Mouse (Mus musculus) kidney, embryonic 15.5 days (tissue): ENCODE results near the gene Col15a1. TPM values are rescaled to one million over a fixed set of nuclear protein-coding genes. Genes with fewer than 3 reads are reported as not detected.

ENCODE experiments used
- ATAC-seq: fragments of 200-750 bp; cut with Nextera tagmentation; replicated peaks from 2 replicates; pipeline ENCODE4 v1.8.0; 2017; ENCODE audit warnings: moderate TSS enrichment; ENCODE audit not compliant: low FRiP score
- H3K27ac ChIP-seq: fragments of 300-500 bp; sonication (generic); 2 replicates; pipeline ENCODE4 v1.5.1; 2015; ENCODE audit warnings: mild to moderate bottlenecking, inconsistent platforms
- H3K27me3 ChIP-seq: fragments of 300-500 bp; sonication (generic); 2 replicates; pipeline ENCODE4 v1.6.1; 2015; ENCODE audit warnings: inconsistent platforms
- H3K36me3 ChIP-seq: fragments of 300-500 bp; sonication (generic); 2 replicates; pipeline ENCODE4 v1.6.1; 2015; ENCODE audit warnings: inconsistent platforms
- H3K4me1 ChIP-seq: fragments of 300-500 bp; sonication (generic); 2 replicates; pipeline ENCODE4 v1.6.1; 2015; ENCODE audit warnings: inconsistent platforms
- H3K4me2 ChIP-seq: fragments of 300-500 bp; sonication (generic); 2 replicates; pipeline ENCODE4 v1.6.1; 2015; ENCODE audit warnings: moderate library complexity, mild to moderate bottlenecking, inconsistent platforms
- H3K4me3 ChIP-seq: fragments of 300-500 bp; sonication (generic); replicated peaks from 2 replicates; pipeline ENCODE4 v1.5.1; 2015; ENCODE audit warnings: mild to moderate bottlenecking, inconsistent platforms
- H3K9ac ChIP-seq: fragments of 300-500 bp; sonication (generic); 2 replicates; pipeline ENCODE4 v1.6.1; 2015; ENCODE audit warnings: mild to moderate bottlenecking, inconsistent platforms
- H3K9me3 ChIP-seq: fragments of 300-500 bp; sonication (generic); replicated peaks from 2 replicates; pipeline ENCODE4 v1.6.1; 2016; ENCODE audit warnings: inconsistent platforms
- WGBS: fragments of 180-500 bp; shearing (Covaris S2); methylation state at CpG from one replicate; pipeline ENCODE4 v1.1.7; 2015; ENCODE audit warnings: mixed read lengths; 5-methylcytosine and 5-hydroxymethylcytosine counted together
- polyA plus RNA-seq: library from polyadenylated mRNA; unstranded; fragments of >200 nt; fragmentation: Nextera tagmentation; extraction: Ambion mirVana; gene quantifications from 2 replicates; pipeline ENCODE4 v1.2.1, GENCODE M21; 2015

The Col15a1 gene
- polyA plus RNA-seq, 1 experiment from 2014 or later: 24.0 TPM

- Histone ChIP-seq H3K4me3 (no peak overlapping the region), H3K9me3 (no peaks in the 10 kb centered on the region), H3K9ac (no peak overlapping the region), H3K27ac (no peak overlapping the region), H3K27me3 (no peaks in the 10 kb centered on the region), H3K4me1 (peaks cover 18% of the 10 kb centered on the region), H3K36me3 (no peaks in the 10 kb centered on the region; the same call in 1 of the 2 replicates), H3K4me2 (no peak overlapping the region)
- whole genome bisulfite sequencing: 87% methylated on average over 6 of the region's 6 CpGs
- ATAC-seq: no peak
Measured at GRCm38 (mm10) chr4:47249193-47249592, 41.2 kb downstream of the Col15a1 start.

- H3K27me3 ChIP-seq: no peaks in the 10 kb centered on the region
- no peak overlapping the region for H3K4me2 ChIP-seq
- H3K9me3 ChIP-seq: no peaks in the 10 kb centered on the region
- no peak overlapping the region for H3K27ac ChIP-seq
- no peak overlapping the region for H3K4me3 ChIP-seq
- H3K36me3 ChIP-seq: no peaks in the 10 kb centered on the region; the same call in 1 of the 2 replicates
- H3K9ac ChIP-seq: no peak overlapping the region
- 41% methylated on average over 5 of the region's 5 CpGs for WGBS
- peaks cover 13% of the 10 kb centered on the region for H3K4me1 ChIP-seq
- peak; percentile 64; the same call in 1 of the 2 replicates for ATAC-seq
Measured at GRCm38 (mm10) chr4:47251069-47251468, 43.1 kb downstream of the Col15a1 start.

GRCm38 (mm10) chr4:47251693-47252435 is 43.9 kb downstream of the Col15a1 start:
- H3K27me3 ChIP-seq: no peaks in the 10 kb centered on the region
- 83% methylated on average over 11 of the region's 11 CpGs for WGBS
- no peaks in the 10 kb centered on the region for H3K9me3 ChIP-seq
- no peak overlapping the region for H3K27ac ChIP-seq
- no peaks in the 10 kb centered on the region; the same call in 1 of the 2 replicates for H3K36me3 ChIP-seq
- peaks cover 12% of the 10 kb centered on the region for H3K4me1 ChIP-seq
- H3K4me2 ChIP-seq: no peak overlapping the region
- no peak overlapping the region for H3K9ac ChIP-seq
- ATAC-seq: no peak
- no peak overlapping the region for H3K4me3 ChIP-seq

- no peak overlapping the region for H3K27ac ChIP-seq
- no peaks in the 10 kb centered on the region for H3K9me3 ChIP-seq
- H3K4me2 ChIP-seq: no peak overlapping the region
- H3K4me1 ChIP-seq: peaks cover 4% of the 10 kb centered on the region; the same call in 1 of the 2 replicates
- 96% methylated on average over 3 of the region's 3 CpGs for WGBS
- H3K27me3 ChIP-seq: no peaks in the 10 kb centered on the region
- H3K4me3 ChIP-seq: no peak overlapping the region
- no peaks in the 10 kb centered on the region; the same call in 1 of the 2 replicates for H3K36me3 ChIP-seq
- H3K9ac ChIP-seq: no peak overlapping the region
- no peak for ATAC-seq
Measured at GRCm38 (mm10) chr4:47252627-47253026, 44.7 kb downstream of the Col15a1 start.

- 47% methylated on average over 4 of the region's 4 CpGs for WGBS
- ATAC-seq: no peak
- Histone ChIP-seq H3K9me3 (no peaks in the 10 kb centered on the region), H3K27me3 (no peaks in the 10 kb centered on the region), H3K36me3 (no peaks in the 10 kb centered on the region; the same call in 1 of the 2 replicates), H3K4me1 (0 out of 2 replicates have a peak, but pooled peaks cover 2% of the 10 kb centered on the region), H3K4me3 (no peak overlapping the region), H3K27ac (no peak overlapping the region), H3K4me2 (no peak overlapping the region), H3K9ac (no peak overlapping the region)
Measured at GRCm38 (mm10) chr4:47255641-47256040, 47.7 kb downstream of the Col15a1 start.

- no peak overlapping the region for H3K27ac ChIP-seq
- H3K4me3 ChIP-seq: no peak overlapping the region
- no peaks in the 10 kb centered on the region for H3K27me3 ChIP-seq
- ATAC-seq: no peak
- no peak overlapping the region for H3K9ac ChIP-seq
- no peaks in the 10 kb centered on the region for H3K9me3 ChIP-seq
- 37% methylated on average over 3 of the region's 3 CpGs for WGBS
- H3K4me2 ChIP-seq: no peak overlapping the region
- H3K4me1 ChIP-seq: 0 out of 2 replicates have a peak, but pooled peaks cover 2% of the 10 kb centered on the region
- no peaks in the 10 kb centered on the region for H3K36me3 ChIP-seq
Measured at GRCm38 (mm10) chr4:47258201-47258600, 50.2 kb downstream of the Col15a1 start.

GRCm38 (mm10) chr4:47261049-47261448 is 53.1 kb downstream of the Col15a1 start:
- ATAC-seq: no peak
- H3K4me1 ChIP-seq: 0 out of 2 replicates have a peak, but pooled peaks cover 2% of the 10 kb centered on the region
- no peak overlapping the region for H3K4me3 ChIP-seq
- 74% methylated on average over 6 of the region's 6 CpGs for WGBS
- no peak overlapping the region for H3K9ac ChIP-seq
- no peaks in the 10 kb centered on the region for H3K27me3 ChIP-seq
- no peak overlapping the region for H3K27ac ChIP-seq
- no peaks in the 10 kb centered on the region for H3K36me3 ChIP-seq
- no peaks in the 10 kb centered on the region for H3K9me3 ChIP-seq
- no peak overlapping the region for H3K4me2 ChIP-seq

GRCm38 (mm10) chr4:47261919-47262318 is 54.0 kb downstream of the Col15a1 start:
- Histone ChIP-seq H3K9me3 (no peaks in the 10 kb centered on the region), H3K9ac (no peak overlapping the region), H3K4me2 (no peak overlapping the region), H3K4me3 (no peak overlapping the region), H3K27me3 (no peaks in the 10 kb centered on the region), H3K27ac (no peak overlapping the region), H3K4me1 (0 out of 2 replicates have a peak, but pooled peaks cover 2% of the 10 kb centered on the region), H3K36me3 (no peaks in the 10 kb centered on the region)
- WGBS: 77% methylated on average over 5 of the region's 5 CpGs
- no peak for ATAC-seq

- Histone ChIP-seq H3K4me2 (no peak overlapping the region), H3K27ac (no peak overlapping the region), H3K4me1 (peaks cover 5% of the 10 kb centered on the region; the same call in 1 of the 2 replicates), H3K9ac (no peak overlapping the region), H3K9me3 (no peaks in the 10 kb centered on the region), H3K27me3 (no peaks in the 10 kb centered on the region), H3K4me3 (no peak overlapping the region), H3K36me3 (no peaks in the 10 kb centered on the region)
- no peak for ATAC-seq
- WGBS: 76% methylated on average over 5 of the region's 5 CpGs
Measured at GRCm38 (mm10) chr4:47265555-47265954, 57.6 kb downstream of the Col15a1 start.

GRCm38 (mm10) chr4:47272452-47273130 is 64.6 kb downstream of the Col15a1 start:
- H3K4me2 ChIP-seq: no peak overlapping the region
- H3K4me1 ChIP-seq: peaks cover 11% of the 10 kb centered on the region
- 79% methylated on average over 9 of the region's 9 CpGs for WGBS
- no peak overlapping the region for H3K9ac ChIP-seq
- H3K27ac ChIP-seq: no peak overlapping the region
- no peak for ATAC-seq
- H3K4me3 ChIP-seq: no peak overlapping the region
- no peaks in the 10 kb centered on the region for H3K9me3 ChIP-seq
- no peaks in the 10 kb centered on the region for H3K27me3 ChIP-seq
- no peaks in the 10 kb centered on the region for H3K36me3 ChIP-seq

- Histone ChIP-seq H3K4me2 (no peak overlapping the region), H3K9me3 (no peaks in the 10 kb centered on the region), H3K27ac (no peak overlapping the region), H3K36me3 (no peaks in the 10 kb centered on the region), H3K4me3 (no peak overlapping the region), H3K27me3 (no peaks in the 10 kb centered on the region), H3K4me1 (peaks cover 14% of the 10 kb centered on the region; the same call in 1 of the 2 replicates), H3K9ac (no peak overlapping the region)
- no peak for ATAC-seq
- 91% methylated on average over 8 of the region's 8 CpGs for WGBS
Measured at GRCm38 (mm10) chr4:47273795-47274194, 65.8 kb downstream of the Col15a1 start.

GRCm38 (mm10) chr4:47274911-47275310 is 67.0 kb downstream of the Col15a1 start:
- Histone ChIP-seq H3K4me1 (peaks cover 24% of the 10 kb centered on the region), H3K9ac (no peak overlapping the region), H3K4me3 (no peak overlapping the region), H3K36me3 (no peaks in the 10 kb centered on the region), H3K9me3 (no peaks in the 10 kb centered on the region), H3K4me2 (no peak overlapping the region), H3K27me3 (no peaks in the 10 kb centered on the region), H3K27ac (no peak overlapping the region)
- ATAC-seq: no peak
- WGBS: 74% methylated on average over 2 of the region's 2 CpGs
